Mouse (Mus musculus) hindlimb bud, embryonic 11.5 days (tissue): ENCODE results near the gene Meis1.

ENCODE experiments used
- DNase-seq: peaks from one replicate; pipeline ENCODE4 v3.0.0-alpha.2; 2012; ENCODE audit warnings: low read depth, low spot score; ENCODE audit errors: extremely low spot score

Gene Meis1

DNA sequence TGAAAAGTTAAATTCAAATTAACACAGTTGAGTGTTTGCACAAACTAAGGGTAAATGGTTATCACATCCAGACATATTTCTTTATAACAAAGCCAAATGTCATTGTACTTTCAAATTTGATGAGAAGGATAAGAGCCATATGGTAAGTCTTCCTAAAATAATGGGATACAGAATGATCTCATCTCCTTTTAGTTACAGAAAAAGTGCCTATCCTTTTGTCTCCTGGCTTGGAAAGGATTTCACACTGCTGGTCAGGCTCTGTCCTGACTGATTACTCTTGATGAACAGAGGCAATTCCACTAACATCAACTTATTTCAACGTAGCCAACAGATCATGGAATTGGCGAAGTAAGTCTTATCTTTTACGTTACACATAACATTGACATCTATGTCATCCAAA, 171.1 kb downstream of the Meis1 start:
- no peak for DNase-seq

DNA sequence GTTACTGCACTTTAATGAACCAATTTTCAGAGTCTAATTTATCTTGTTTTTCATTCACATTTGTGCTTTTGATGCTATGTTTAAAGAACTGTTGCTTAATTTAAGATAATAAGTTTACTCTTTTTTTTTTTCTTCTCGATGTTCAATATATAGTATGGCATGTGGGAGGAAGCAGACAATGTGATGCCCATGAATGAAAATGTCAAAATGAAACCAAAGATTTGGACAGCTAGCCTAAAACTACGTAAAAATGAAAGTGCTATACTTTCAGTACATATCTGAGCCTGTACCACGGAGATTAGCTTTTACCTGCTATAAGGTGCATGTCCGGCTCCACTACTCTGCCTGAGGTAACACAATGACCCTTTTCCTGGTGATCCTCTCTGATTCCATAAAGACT, 172.3 kb downstream of the Meis1 start:
- no peak for DNase-seq

DNA sequence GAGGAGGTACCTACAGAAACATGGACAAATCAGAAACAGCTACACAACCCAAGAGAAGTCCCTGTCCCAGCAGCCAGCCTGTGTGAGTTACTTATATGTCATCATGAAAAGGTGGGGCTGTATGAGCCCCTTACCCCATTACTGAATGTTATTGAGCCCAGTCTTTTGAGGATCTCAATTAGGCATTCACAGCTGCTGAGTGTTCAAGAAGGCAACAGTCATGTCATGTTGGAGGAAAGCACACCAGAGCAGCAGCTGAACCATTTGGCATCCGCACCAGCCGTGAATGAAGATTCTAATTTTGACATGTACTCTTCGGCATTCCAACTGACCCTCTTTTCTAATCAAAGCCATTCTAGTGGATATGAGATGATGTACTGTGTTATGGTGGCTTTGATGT, 172.9 kb downstream of the Meis1 start:
- DNase-seq: no peak

DNA sequence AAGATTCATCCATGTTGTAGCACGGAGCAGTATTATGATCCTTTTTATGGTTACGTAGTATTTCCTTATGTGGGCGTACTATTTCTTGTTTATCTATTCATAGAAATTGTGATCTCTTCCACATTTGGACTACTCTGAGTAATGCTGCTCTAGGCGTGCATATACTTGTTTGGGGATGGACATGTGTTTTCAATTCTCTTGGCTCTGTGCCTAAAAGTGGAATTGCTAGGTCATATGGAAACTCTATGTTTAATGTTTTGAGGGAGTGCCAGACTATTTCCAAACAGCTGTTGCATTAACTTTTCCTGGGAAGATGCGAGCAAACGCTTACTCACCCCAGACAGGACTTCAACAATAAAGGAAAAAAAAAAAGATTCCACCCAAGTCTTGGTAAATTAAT, 173.3 kb downstream of the Meis1 start:
- DNase-seq: no peak

DNA sequence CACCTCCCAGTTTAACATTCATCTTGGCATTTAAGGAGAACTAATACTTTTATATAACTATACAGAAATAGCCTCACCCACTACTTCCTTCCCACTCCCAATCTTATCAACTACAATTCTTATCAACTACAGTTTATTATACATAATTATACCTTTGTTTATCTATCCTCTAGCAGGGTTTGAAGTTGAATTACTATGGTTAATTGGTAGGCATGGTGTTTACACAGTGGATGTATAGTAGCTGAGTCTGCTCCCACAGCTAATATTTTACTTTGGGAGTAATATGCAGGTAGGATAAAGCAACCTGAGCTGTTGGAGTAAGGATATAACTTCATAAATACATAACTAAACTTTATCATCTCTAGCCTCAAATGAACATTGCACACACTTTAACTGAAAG, 188.7 kb downstream of the Meis1 start:
- DNase-seq: no peak
